Mouse (Mus musculus) thymus, postnatal 0 days (tissue): ENCODE measurements around the gene Rhot1. TPM values are rescaled to one million over a fixed set of nuclear protein-coding genes. Genes with fewer than 3 reads are reported as not detected.

Source experiments
- DNase-seq: peaks from one replicate; pipeline ENCODE4 v3.0.0-alpha.2; 2015; ENCODE audit warnings: low spot score
- polyA plus RNA-seq: library from polyadenylated mRNA; unstranded; fragments of >200 nt; fragmentation: Nextera tagmentation; extraction: Ambion mirVana; gene quantifications from 2 replicates; pipeline ENCODE4 v1.2.1, GENCODE M21; 2015

The Rhot1 gene
- polyA plus RNA-seq, 1 experiment from 2014 or later: 42.8 TPM

DNA sequence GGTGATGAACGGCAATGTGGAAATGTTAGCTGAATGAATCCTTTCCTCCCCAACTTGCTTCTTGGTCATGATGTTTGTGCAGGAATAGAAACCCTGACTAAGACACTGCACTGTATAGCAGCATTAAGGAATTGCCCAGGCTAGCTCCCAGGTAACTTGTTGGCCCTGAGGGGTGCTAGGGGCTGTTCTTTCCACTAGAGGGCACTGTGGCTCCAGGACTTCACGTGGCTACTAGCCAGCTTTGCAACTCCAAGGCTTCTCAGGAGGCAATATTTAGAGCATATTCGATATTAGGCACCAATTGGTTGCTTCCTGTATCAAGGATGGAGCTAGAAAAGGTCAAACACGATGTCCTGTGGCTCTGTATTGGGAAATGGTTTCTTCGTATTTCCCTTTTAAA lies 78.3 kb downstream of the Rhot1 start:
- DNase-seq: peak; percentile 66

DNA sequence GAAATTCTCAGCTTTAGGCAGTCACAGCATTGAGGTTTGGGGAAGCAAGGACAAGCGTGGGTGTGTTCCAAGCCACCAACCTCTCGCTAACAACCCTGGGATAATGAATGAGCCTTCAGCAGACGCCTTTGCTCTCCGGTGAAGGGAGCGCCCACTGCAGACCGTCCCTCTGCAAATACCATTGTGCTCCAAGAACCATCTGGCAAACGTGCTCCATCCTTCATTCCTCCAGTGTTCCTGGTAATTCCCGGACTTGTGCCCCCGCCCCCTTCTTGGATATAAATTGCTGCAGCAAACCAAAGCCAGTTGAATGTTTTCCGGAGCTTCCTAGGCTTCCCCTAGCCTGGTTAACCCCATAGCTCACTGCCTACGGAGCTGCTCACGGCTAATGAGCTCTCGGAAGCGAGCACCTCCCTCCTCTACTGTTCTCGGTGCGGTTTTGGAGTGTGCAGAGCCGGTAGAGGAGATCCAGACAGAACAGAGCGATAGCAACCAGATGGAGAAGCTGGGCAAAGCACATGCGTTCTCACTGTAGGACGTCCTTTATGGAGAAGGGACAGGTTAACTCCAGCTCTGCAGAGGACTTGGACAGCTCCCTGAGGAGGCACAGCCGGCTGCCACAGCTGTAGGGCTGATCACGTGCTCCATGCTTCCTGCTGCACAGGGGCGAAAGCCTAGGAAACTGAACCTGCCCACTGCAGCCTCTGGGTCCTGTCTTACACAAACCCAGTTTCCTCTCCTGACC lies 81.1 kb downstream of the Rhot1 start:
- DNase-seq: peak; percentile 21

DNA sequence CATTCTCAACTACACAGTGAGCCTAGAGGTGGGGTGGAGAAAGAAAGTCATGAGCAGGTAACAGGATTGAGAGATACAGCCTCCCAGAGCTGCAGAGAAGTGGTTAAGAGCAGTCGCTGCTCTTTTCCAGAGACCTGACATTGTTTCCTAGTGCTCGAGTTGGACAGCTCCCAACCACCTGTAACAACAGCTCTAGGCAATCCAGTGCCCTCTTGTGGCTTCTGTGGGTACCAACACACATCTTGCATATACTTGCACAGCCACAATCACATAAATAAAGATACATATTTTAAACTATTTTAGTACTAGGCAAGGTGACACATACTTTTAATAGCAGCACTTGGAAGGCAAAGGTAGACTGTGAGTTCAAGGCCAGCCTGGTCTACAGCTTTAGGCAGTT lies 82.2 kb downstream of the Rhot1 start:
- no peak for DNase-seq

GRCm38 (mm10) chr11:80292463-80292862 lies 83.6 kb downstream of the Rhot1 start:
- DNase-seq: no peak

- DNase-seq: no peak
These were observed 86.2 kb downstream of the Rhot1 start for GRCm38 (mm10) chr11:80295066-80295465.

- DNase-seq: no peak
These were observed 87.0 kb downstream of the Rhot1 start for GRCm38 (mm10) chr11:80295785-80296184.

DNA sequence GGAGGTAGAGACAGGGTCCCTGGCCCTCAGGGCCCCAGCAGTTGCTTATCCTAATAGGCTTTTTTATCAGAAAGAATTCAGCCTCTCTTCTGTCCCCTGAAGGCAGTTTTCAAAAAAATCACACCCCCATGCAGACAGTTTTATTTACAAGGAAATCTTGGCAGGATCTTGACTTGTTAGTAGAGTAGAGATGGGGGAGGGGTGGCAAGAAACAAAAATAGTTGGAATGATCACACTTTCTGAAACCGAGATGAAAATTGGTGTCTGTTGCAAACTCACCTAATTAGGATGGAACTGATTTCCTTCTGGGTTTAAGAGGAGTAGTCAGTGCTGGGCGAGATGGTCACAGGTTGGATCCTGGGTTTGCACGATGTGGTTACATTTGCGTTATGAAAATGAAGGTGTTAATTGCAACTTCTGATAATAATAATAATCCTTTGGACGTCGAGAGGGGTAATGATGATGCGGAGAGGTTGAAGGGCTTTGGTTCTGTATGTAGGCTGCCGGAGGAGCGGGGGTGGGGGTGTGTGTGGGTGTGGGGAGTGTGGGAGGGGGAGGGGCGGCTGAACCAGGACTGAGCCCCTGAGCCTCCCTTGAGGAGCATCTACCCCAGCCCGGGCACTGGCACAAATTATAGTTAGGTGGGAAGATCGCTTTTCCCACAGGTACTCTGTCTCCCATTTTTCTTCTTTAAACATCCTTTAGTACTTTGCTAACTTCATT lies 90.9 kb downstream of the Rhot1 start:
- no peak for DNase-seq

GRCm38 (mm10) chr11:80300551-80301315 lies 91.9 kb downstream of the Rhot1 start, which contains the start of gene Rhbdl3:
Gene Rhbdl3, plus strand, starts transcription at chr11:80300912.
- peak; percentile 28 for DNase-seq

DNA sequence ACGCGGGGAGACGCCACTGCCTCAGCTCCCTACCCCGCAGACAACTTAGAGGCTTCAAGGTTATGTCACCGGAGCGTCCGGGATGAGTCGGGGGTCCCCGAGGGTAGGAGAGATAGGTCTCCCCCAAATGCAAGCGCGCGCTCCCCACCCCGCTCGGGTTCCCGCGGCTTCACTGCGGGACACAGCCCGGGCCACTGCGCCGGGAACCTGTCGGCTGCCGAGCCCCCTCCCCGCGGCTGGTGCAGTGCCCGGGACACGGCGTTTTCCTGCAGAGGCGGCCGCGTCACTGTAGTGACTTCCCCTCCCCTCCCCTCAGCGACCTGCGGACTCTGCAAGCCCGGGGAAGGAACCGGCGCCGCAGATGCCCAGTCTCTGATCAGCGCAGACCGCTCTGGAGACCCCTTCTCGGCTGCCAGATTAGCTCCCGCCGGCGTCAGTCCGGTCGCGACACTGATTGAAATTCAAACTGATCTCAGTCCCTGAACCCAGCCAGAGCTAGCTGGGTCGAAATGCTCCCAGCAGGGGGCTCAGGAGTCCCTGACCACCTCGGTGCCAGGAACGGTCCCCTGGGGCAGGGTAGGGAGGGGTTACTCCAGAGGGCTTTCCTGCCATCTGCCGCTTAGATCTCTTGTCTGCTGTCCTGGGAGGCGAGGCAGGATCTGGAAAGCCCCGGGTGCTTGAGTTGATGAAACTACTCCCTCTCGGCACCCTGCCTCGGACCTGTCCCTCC lies 92.7 kb downstream of the Rhot1 start:
- peak; percentile 18 for DNase-seq

DNA sequence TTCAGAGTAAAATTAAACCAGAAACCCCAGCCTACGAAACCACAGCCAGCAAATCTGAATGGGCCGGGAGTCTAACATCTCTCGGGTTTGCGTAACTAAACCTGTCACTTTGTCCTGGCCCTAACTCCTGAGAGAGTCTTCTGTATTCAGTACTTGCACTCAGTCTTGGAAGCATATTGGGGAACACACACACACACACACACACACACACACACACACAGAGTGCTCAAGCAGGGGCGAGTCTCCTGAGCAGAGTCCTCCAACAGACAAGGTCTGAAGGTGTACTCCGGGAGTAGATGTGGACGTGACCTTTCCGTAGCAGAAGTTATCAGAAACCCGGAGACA lies 93.2 kb downstream of the Rhot1 start:
- no peak for DNase-seq

- peak; percentile 77 for DNase-seq
These were observed 93.7 kb downstream of the Rhot1 start for GRCm38 (mm10) chr11:80302536-80302935.

DNA sequence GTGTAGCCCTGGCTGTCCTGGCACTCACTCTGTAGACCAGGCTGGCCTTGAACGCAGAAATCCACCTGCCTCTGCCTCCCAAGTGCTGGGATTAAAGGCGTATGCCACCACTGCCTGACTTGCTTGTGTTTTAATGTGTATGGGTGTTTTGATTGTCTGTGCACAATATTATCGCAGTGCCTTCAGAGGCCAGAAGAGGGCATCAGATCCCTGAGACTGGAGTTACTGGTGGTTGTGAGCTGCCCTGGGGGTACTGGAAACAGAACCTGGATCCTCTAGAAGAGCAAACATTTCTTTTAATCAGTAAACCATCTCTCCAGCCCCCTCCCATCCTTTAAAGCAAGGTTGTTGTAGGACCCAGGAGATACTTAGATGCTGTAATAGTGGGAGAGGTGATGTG lies 94.9 kb downstream of the Rhot1 start:
- no peak for DNase-seq

GRCm38 (mm10) chr11:80304846-80305245 lies 96.0 kb downstream of the Rhot1 start:
- DNase-seq: no peak

GRCm38 (mm10) chr11:80308537-80308936 lies 99.7 kb downstream of the Rhot1 start:
- DNase-seq: no peak

DNA sequence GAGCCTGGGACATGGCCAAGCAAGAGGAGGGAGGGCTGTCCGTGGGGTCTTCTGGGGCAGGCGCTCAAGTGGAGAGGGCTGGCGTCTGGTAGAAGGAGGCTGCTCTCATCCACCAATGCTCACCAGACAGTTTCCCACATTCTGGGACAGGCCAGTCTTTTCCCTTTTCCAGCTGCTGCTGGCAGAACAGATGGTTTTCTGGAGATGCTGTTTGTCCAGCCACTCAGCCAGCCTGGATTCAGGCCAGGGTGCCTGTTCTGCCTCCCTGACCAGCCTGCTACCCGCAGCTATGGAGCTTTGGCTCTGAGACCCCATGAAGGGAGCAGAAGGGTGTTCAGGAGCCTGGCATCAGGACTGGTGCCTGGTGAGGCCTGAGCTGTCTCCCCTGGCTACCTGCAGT lies 102.5 kb downstream of the Rhot1 start:
- no peak for DNase-seq

- DNase-seq: no peak
These were observed 103.2 kb downstream of the Rhot1 start for GRCm38 (mm10) chr11:80312049-80312448.

GRCm38 (mm10) chr11:80312565-80312964 lies 103.7 kb downstream of the Rhot1 start:
- DNase-seq: no peak

DNA sequence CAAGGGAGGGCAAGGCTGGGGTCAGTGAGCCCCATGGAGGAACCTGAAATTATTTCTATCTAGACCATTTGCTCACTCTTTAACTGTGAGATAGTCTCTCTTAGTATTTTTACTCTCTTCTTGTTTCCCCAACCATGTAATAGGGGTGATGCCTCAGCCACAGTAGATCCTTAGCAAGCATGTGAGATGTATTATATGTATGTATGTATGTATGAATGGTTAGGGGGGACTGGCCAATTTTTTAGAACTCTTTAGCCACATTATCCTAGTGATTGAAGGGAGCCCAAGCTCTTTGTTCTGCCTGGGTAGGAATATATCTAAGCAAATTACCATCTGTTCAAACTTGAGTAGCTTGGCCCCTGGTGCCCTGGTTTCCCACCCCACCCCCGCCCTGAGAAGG lies 104.6 kb downstream of the Rhot1 start:
- DNase-seq: no peak

- no peak for DNase-seq
These were observed 105.1 kb downstream of the Rhot1 start for GRCm38 (mm10) chr11:80313944-80314343.

DNA sequence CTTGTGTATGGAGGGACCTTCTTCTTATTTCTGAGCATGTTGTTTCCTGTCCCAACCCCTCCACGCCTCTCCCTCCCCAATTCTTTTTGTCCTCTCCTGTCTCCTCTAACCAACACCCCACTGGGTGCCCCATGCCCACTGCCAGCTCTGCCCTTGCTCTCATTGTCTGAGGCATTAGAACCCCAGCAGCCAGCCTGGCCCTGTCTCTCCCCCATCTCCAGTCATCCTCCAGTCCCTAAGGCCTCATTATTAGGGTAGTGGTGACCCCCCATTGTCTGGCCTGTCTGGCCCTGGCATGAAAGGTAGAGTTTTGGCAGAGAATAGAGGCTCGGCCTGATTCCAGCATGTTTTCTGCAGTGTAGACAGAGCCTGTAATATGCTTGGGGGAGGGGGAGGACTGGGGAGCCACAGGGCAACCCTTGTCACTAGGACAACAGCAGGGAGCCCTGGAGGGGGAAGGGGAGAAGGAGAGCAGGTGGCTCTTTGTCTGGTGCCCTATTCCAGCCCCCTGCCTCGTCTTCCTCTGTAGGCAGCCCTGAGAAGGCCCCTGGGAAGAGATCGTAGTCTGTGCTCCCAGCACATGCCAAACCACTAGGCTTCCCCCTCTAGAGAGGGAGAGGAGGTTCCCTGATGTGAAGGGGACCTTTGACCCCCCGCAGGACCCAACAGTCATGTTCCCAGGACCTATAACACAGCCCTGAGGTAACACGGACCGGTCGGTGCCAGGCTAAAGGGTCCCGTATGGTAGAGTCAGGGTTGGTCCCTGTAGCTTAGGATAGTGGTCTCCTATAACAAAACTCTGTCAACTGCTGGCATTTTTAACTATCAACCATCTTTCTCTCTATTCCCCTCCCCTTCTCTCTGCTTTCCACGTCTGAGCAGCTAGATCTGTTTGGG lies 107.2 kb downstream of the Rhot1 start:
- DNase-seq: no peak
